Mouse (Mus musculus) naive thymus-derived CD4-positive, alpha-beta T cell, adult 2 months (primary cell): Measurements from ENCODE around the gene Cmtm4.

ENCODE experiments used
- DNase-seq: peaks from one replicate; pipeline ENCODE4 v3.0.0-alpha.2; 2011; ENCODE audit warnings: low read depth

Cmtm4 gene

GRCm38 (mm10) chr8:104395703-104396357 is at the start of gene Cmtm4:
Gene Cmtm4, minus strand, starts transcription at chr8:104395807.
- no peak for DNase-seq

GRCm38 (mm10) chr8:104445248-104445647 is 49.6 kb upstream of the Cmtm4 start:
- DNase-seq: no peak

DNA sequence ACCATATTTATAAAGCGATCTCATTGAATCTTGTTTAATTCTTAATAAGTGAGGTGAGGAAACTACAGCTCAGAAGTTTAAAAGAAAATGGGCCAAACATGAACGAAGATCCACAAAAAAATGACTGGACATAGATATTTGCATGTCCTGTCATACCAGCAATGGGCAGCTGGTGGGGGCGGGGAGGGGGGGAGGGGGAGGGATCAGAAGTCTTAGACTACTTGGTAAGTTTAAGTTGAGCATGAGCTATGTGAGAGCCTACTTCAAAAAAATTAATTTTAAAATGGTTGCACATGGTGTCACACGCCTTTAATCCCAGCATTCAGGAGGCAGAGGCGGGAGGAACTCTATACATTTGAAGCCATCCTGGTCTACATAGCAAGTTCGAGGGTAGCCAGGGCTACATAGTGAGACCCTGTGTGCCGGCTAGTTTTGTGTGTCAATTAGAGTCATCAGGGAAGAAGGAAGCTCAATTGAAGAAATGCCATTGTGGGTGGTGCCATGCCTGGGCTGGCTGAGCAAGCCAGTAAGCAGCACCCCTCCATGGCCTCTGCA is 47.6 kb upstream of the Cmtm4 start:
- DNase-seq: peak; percentile 33

DNA sequence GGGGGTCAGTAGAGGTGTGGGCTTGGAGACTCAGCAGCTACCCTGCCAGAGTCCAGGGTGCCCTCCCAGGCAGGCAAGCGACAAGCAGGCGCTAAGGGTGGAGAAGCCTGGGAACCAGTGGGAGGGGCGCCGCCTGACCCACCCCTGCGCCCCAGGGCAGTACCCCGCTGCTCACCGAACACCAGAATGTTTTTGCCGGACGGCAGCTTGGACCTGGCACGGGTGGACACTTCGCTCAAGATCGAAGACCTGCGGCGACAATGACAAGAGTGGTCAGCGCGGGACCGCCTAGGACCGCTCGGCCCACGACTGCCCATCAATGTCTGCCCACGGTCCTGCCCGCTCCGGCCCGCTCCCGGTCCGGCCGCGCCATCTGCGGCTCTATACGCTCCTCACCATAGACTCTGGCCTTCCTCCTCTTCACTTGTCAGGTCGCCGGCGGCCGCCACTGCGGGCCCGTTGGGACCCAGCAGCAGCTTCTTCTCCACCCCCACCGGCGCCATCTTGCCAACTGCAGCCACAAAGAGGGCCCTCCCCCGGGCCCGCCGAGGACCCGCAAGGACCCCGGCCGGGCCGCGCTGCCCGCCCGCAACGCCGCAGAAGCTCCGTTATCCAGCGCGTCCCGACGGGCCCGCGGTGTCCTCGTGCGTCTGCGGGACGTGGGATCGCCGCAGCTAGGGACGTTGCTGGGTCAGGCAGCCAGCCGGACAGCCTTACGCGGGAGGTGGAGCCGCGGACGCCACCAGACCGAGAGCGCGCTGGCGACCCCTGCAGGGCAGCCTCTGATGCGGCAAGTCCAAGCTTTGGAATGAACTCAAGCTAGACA is 46.9 kb upstream of the Cmtm4 start, which contains the start of gene Dync1li2:
Gene Dync1li2, minus strand, starts transcription at position 749 of the 826 bp plus-strand sequence.
- DNase-seq: peak; percentile 97

- DNase-seq: peak; percentile 30
Measured at GRCm38 (mm10) chr8:104441613-104442012, 46.0 kb upstream of the Cmtm4 start.

DNA sequence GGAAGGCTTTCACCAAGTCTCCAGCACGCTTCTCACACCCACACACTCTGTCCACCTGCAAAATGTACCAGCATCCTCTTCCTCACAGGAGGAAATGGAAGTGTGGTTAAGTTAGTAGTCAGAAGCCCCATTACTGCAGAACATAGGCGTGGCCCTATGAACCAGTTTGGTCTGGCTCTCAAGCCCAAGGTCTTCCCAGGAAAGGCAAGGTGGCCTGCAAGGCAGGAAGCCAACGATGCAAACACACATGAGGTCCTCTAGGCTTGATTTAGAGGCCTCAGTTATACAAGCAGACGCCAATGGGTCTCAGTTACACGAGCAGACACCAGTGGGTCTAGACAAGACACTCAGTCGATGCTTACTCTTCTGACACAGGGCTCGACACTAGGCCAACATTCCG is 43.9 kb upstream of the Cmtm4 start:
- DNase-seq: no peak

GRCm38 (mm10) chr8:104437494-104438135 is 42.0 kb upstream of the Cmtm4 start:
- no peak for DNase-seq

DNA sequence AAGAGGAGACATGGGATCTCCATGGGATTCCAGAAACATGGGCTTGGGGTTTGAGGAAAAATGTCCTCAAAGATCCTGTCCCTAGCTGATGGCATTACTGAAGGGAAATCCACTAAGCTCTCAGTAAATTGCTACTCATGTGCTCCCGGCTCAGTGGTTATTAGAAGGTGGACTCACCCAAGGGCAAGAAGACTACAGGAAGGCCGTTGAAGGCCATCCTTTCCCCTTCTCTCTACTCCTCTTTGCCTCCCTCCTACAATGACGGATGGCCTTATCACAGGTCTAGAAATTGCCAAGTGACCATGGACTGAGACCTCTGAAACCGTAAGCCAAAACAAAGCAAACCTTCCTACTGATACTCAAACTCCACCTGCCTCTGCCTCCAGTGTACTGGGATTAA is 41.0 kb upstream of the Cmtm4 start:
- no peak for DNase-seq

DNA sequence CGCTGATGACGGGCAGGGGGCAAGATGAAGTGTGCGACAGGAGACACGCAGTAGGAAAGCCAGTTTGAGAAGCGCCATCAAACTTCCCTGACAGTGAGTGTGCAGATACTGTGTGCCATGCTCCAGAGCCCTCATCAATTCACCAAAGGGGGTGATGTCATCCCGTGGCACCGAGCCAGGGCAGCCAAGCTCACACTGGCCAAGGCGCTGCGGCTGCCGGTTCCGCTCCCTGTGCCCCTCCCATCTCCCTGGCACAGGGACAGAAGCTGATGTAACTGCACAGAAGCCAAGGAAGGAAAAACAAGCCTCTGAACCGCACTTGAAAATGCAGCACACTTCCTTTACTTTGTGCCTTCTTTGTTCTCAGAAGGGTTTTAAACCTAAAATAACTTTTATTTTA is 40.4 kb upstream of the Cmtm4 start:
- DNase-seq: peak; percentile 93

GRCm38 (mm10) chr8:104434826-104435354 is 39.3 kb upstream of the Cmtm4 start:
- DNase-seq: no peak

DNA sequence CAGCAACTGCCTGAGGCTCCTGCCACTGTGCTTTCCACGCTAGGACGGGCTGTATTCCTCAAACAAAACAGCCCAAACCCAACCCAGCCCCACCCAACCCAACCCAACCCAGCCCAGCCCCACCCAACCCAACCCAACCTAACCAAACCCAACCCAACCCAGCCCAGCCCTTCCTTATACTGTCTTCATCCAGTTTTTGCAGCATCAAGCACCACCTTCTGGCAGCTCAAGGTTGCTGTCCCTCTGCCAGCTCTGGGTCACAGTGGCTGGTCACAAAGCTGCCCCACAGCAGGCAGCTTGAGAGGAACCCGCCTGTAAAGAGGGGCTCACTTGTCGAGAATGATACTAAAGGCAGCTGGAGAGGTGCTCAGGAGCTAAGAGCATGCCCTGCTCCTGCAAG is 38.7 kb upstream of the Cmtm4 start:
- no peak for DNase-seq

DNA sequence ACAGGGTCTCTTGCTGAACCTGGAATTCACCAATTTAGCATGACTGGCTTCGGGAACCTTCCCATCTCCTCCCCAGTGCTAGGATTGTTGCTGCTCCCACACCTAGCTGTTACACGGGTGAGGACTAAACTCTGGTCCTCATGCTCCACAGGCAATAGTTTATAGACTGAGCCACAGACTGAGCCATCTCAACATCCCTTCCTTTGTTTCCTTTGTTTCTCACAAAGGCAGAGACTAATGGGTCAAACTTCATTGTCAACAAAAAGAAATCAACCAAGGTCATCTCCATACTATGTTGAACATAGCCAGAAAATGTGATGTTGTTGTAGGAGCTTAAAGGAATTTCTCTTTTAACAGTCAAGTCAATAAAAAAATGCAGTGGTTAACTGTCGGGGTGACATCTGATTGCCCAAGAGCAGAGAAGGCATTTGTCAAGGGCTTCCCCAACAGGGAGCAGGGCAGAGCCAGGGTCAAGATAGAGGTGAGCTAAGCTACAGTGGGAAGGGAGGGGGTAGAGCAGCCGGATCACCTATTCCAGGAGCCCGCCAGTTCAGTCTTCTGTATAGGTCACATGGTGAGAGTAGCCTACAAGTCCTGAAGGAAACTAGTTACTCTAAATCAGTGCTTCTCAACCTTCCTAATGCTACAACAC is 37.7 kb upstream of the Cmtm4 start:
- no peak for DNase-seq

DNA sequence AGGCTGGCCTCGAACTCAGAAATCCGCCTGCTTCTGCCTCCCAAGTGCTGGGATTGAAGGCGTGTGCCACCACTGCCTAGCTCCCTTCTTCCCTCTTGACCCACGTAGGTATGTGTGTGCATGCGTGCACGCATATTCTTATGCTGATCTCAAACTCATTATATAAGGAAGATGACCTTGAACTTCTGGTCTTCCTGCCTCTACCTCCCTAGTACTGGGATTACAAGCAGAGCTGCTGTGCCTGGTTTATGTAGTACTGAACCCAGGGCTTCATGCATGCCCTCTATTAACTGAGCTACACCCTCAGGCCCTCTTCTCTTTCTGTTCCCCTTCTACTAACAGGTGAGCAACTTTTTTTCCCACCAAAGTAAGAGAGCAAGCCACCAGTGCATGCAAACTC is 37.0 kb upstream of the Cmtm4 start:
- no peak for DNase-seq

DNA sequence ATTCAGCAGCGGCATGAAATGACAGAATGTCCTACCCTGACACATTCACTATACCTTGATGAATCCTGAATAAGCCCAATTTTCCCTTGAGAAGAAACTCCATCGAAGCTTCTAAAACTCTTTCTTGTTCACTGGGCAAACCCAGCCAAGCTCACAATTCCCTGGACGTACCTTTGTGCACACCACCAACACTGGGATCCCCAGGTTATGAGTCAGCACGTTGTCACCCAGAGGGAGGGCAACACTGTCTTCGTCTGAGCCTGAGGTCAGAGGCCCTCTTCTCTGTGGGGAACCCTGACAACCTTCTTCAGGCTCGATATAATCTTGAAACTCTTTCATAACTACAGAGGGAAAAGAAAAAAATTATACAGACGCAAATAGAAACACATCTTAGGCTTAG is 34.6 kb upstream of the Cmtm4 start:
- no peak for DNase-seq

GRCm38 (mm10) chr8:104427703-104428102 is 32.1 kb upstream of the Cmtm4 start:
- no peak for DNase-seq

DNA sequence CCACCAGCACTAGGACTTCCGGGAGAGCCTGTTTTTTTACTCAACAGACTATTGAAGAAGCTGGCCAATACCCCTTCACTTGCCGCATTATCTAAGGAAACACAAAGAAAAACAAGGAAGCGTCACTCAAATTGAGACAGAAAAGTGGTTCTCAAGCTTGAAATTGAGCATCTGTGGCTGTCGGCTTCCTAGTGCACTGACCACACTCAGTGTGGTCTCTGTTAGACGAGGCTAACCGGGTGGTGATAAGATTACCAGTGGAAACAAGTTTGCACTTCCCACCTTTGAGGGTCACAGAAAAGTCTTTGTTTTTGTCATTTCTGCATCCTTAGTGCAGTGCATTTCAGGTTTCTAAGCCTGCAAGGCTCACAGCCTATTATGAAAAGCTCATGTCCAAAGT is 26.7 kb upstream of the Cmtm4 start:
- no peak for DNase-seq

DNA sequence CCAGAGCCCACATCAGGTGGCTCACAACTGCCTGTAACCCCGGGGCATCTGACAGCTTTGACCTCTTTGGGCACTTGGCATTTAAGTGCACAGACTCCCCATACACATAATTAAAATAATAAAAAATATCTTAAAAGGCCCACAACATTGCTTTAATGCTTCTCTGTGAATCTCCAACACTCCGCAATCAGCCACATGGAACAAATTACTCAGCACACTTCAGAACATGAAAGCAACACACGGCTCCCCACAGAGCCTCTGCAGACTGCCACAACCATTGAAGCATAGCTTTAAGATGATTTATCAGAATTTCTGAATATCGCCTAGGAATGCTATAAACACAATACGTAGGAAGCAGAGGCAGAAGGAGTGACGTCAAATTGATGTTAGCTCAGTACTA is 20.4 kb upstream of the Cmtm4 start:
- no peak for DNase-seq

DNA sequence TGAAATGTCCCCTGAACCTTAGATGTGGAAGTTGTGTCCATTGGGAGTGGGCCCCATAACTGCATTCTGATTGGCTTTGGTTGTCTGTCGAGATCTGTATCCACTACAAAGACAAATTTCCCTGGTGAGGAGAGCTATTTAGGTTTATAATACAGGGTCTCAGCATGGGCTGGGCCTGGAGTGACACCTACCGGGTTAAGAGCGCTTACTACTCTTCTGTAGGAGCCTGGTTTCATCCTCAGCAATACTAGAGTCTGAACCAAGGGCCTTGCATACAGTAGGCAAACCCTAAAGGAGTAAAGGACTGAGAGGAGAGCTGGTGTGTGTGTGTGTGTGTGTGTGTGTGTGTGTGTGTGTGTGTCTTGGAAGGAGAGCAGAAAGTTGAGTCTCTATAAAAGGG is 18.6 kb upstream of the Cmtm4 start:
- no peak for DNase-seq

DNA sequence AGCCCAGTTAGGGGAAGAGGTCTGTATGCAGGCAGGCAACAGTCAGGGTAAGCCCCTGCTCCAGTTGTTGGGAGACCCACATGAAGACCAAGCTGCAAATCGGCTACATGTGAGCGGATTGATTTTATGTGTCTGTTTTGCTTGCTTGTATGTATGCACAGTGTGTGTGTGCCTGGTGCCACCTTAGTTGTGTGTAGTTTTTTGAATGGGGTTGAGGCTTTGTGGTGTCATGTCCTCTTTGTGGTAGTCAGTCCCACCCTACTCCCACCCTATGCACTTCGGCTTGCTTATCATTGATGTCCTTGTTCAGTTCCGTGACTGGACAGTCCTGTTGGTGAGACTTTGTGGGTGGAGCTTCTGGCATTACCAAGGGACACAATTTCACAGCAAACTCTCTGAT is 18.2 kb upstream of the Cmtm4 start:
- no peak for DNase-seq

GRCm38 (mm10) chr8:104412805-104413532 is 17.4 kb upstream of the Cmtm4 start:
- DNase-seq: no peak

GRCm38 (mm10) chr8:104411972-104412371 is 16.4 kb upstream of the Cmtm4 start:
- DNase-seq: no peak
